Mouse (Mus musculus) embryonic facial prominence, embryonic 14.5 days (tissue): ENCODE measurements around the gene Rrbp1. TPM values are rescaled to one million over a fixed set of nuclear protein-coding genes. Genes with fewer than 3 reads are reported as not detected.

ENCODE experiments used
- ATAC-seq: fragments of 200-750 bp; cut with Nextera tagmentation; 2 replicates; pipeline ENCODE4 v1.8.0; 2017; ENCODE audit warnings: low read depth, moderate number of reproducible peaks, moderate TSS enrichment
- DNase-seq: peaks from one replicate; pipeline ENCODE4 v3.0.0-alpha.2; 2015; ENCODE audit warnings: low spot score
- H3K27ac ChIP-seq: fragments of 300-500 bp; sonication (generic); replicated peaks from 2 replicates; pipeline ENCODE4 v1.5.1; 2014; ENCODE audit warnings: low read depth, mild to moderate bottlenecking, low read length, moderate library complexity
- H3K27me3 ChIP-seq: fragments of 300-500 bp; sonication (generic); replicated peaks from 2 replicates; pipeline ENCODE4 v1.6.1; 2014; ENCODE audit warnings: low read length; ENCODE audit not compliant: control insufficient read depth, insufficient read depth
- H3K36me3 ChIP-seq: fragments of 300-500 bp; sonication (generic); 2 replicates; pipeline ENCODE4 v1.6.1; 2014; ENCODE audit warnings: low read length, mixed read lengths; ENCODE audit not compliant: control insufficient read depth, insufficient read depth
- H3K4me1 ChIP-seq: fragments of 300-500 bp; sonication (generic); 2 replicates; pipeline ENCODE4 v1.6.1; 2014; ENCODE audit warnings: antibody characterized with exemption, low read length; ENCODE audit not compliant: control insufficient read depth, insufficient read depth
- H3K4me2 ChIP-seq: fragments of 300-500 bp; sonication (generic); 2 replicates; pipeline ENCODE4 v1.6.1; 2014; ENCODE audit warnings: low read depth, mild to moderate bottlenecking, low read length, moderate library complexity, mixed read lengths
- H3K4me3 ChIP-seq: fragments of 300-500 bp; sonication (generic); 2 replicates; pipeline ENCODE4 v1.5.1; 2014; ENCODE audit warnings: low read depth, mild to moderate bottlenecking, low read length
- H3K9ac ChIP-seq: fragments of 300-500 bp; sonication (generic); 2 replicates; pipeline ENCODE4 v1.6.1; 2014; ENCODE audit warnings: low read depth, mild to moderate bottlenecking, low read length, moderate library complexity, mixed read lengths
- H3K9me3 ChIP-seq: fragments of 300-500 bp; sonication (generic); 2 replicates; pipeline ENCODE4 v1.6.1; 2016; ENCODE audit warnings: low read length; ENCODE audit not compliant: control insufficient read depth
- WGBS: fragments of 180-500 bp; shearing (Covaris S2); extraction: QIAGEN DNeasy Blood & Tissue Kit; methylation state at CpG from one replicate; pipeline ENCODE4 v1.1.7; 2014; 5-methylcytosine and 5-hydroxymethylcytosine counted together
- polyA plus RNA-seq: library from polyadenylated mRNA; unstranded; fragments of >200 nt; fragmentation: Nextera tagmentation; extraction: Ambion mirVana; gene quantifications from 2 replicates; pipeline ENCODE4 v1.2.1, GENCODE M21; 2014

Gene Rrbp1
- polyA plus RNA-seq, 1 experiment from 2014 or later, result 175 TPM

DNA sequence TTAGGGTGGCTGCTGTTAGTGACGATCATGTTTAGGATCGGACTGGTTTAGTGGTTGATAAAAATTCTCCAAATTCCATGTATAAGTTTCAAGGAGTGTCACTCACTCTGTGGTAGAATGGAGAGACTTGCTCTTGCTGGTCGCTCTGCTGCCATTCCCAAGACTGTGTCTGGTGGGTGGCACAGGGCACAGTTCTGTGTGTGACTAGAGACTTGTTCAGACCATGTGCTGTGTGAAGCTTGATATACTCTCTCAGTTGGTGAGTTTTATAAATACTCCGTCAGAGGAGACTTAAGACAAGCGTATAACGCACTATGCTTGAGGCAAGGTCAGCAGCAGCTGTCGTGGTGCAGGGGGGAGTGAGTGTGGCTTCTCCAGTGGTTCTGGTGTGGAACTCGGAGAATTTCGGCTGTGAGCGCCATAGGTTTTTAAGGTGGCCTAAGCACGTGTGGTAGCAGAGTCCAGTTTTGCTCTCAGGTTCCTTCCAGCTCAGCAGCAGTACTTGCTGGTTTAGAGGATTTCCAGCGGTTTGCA is 78.7 kb downstream of the Rrbp1 start:
- no peak overlapping the region for H3K4me2 ChIP-seq
- H3K27me3 ChIP-seq, result no peaks in the 10 kb centered on the region
- DNase-seq (peak; percentile 45), ATAC-seq (peak; percentile 60)
- 67% methylated on average over 12 of the region's 12 CpGs for WGBS
- H3K4me3 ChIP-seq, result no peak overlapping the region
- no peak overlapping the region; the same call in 1 of the 2 replicates for H3K27ac ChIP-seq
- H3K4me1 ChIP-seq, result peaks cover 4% of the 10 kb centered on the region; the same call in 1 of the 2 replicates
- no peaks in the 10 kb centered on the region for H3K36me3 ChIP-seq
- H3K9ac ChIP-seq, result no peak overlapping the region
- H3K9me3 ChIP-seq, result no peaks in the 10 kb centered on the region

DNA sequence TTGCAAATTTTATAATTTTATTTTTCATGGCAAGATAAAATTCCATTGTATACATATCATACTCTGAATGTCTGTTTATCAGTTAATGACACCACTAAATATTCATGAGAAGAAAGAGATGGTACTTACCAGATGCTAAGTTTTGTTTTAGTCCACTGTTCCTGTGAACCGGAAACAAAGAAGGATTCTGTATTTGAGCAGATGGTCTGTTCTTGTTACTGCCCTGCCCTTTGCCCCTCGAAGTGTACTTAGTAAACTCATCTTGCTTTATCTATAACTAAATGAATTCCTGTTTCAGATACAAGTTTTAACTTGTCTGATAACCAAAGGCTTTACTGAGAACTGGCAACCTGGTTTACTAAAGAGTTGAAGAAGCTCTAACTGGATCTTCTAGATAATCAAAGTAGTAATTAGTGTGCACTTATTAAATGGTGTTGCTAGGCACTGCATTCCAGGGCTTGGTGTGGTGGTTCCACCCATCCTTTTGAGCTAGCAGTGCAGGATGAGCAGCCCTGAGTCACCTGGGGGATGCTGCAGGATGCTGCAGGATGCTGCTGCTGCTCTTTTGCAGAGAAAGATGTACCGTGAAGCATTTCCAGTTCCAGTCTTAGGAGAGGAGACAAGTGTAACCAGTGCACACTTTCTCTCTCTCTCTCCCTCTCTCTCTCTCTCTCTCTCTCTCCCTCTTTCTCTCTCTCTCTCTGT is 81.3 kb downstream of the Rrbp1 start:
- no peak overlapping the region for H3K9ac ChIP-seq
- WGBS, result 61% methylated on average over 3 of the region's 3 CpGs
- H3K4me1 ChIP-seq, result peaks cover 4% of the 10 kb centered on the region; the same call in 1 of the 2 replicates
- H3K4me3 ChIP-seq, result no peak overlapping the region
- H3K27ac ChIP-seq, result no peak overlapping the region
- H3K27me3 ChIP-seq, result no peaks in the 10 kb centered on the region
- H3K4me2 ChIP-seq, result no peak overlapping the region
- H3K36me3 ChIP-seq, result no peaks in the 10 kb centered on the region
- H3K9me3 ChIP-seq, result no peaks in the 10 kb centered on the region
- ATAC-seq (no peak), DNase-seq (peak; percentile 36)

- 93% methylated on average over 6 of the region's 6 CpGs for WGBS
- no peak overlapping the region for H3K4me3 ChIP-seq
- H3K9me3 ChIP-seq, result no peaks in the 10 kb centered on the region
- H3K36me3 ChIP-seq, result no peaks in the 10 kb centered on the region
- H3K27me3 ChIP-seq, result no peaks in the 10 kb centered on the region
- no peak overlapping the region for H3K27ac ChIP-seq
- ATAC-seq (no peak), DNase-seq (no peak)
- H3K4me2 ChIP-seq, result no peak overlapping the region
- no peak overlapping the region for H3K9ac ChIP-seq
- 0 out of 2 replicates have a peak, but pooled peaks cover 6% of the 10 kb centered on the region for H3K4me1 ChIP-seq
Measured at GRCm38 (mm10) chr2:143925826-143926225, 85.2 kb downstream of the Rrbp1 start.

GRCm38 (mm10) chr2:143924085-143924484 is 87.0 kb downstream of the Rrbp1 start:
- Histone ChIP-seq H3K9me3 (no peaks in the 10 kb centered on the region), H3K4me2 (no peak overlapping the region), H3K4me3 (no peak overlapping the region), H3K27ac (no peak overlapping the region), H3K36me3 (no peaks in the 10 kb centered on the region), H3K9ac (no peak overlapping the region), H3K4me1 (0 out of 2 replicates have a peak, but pooled peaks cover 6% of the 10 kb centered on the region), H3K27me3 (no peaks in the 10 kb centered on the region)
- ATAC-seq (no peak), DNase-seq (no peak)
- WGBS, result 67% methylated on average over 7 of the region's 7 CpGs

DNA sequence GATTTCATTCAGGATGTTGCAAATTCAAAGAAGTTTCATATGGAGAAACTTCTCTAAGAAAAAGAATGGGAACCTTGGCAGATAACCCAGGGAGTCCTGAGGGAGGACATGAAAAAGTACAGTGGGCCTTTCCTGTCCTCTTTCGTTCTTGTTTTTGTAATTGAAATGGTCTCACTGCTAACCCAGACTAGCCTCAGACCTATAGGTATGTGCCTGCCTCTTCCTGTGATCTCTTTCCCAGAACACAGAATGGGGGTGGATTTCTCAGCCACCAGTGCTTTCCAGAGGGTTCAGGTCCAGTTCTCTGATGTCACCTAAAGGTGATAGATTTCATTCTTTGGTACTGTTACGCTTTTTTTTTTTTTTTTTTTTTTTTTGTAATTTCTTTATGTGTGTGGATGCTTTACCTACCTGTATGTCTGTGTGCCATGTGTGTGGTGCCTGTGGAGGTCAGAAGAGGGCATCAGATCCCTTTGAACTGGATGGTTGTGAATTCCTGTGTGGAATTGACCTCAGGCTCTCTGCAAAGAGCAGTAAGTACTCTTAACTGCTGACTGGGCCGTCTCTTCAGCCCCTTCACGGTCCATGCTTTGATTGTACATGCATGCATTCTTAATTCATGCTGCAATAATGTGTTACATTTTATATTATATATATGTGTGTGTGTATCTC is 92.1 kb downstream of the Rrbp1 start:
- DNase-seq, result no peak
- no peaks in the 10 kb centered on the region for H3K36me3 ChIP-seq
- H3K4me2 ChIP-seq, result no peak overlapping the region
- H3K27me3 ChIP-seq, result no peaks in the 10 kb centered on the region
- H3K4me1 ChIP-seq, result peaks cover 18% of the 10 kb centered on the region
- no peak overlapping the region for H3K4me3 ChIP-seq
- H3K9ac ChIP-seq, result no peak overlapping the region
- H3K9me3 ChIP-seq, result no peaks in the 10 kb centered on the region
- H3K27ac ChIP-seq, result no peak overlapping the region
- ATAC-seq, result no peak
- WGBS, result 47% methylated on average over 4 of the region's 4 CpGs

DNA sequence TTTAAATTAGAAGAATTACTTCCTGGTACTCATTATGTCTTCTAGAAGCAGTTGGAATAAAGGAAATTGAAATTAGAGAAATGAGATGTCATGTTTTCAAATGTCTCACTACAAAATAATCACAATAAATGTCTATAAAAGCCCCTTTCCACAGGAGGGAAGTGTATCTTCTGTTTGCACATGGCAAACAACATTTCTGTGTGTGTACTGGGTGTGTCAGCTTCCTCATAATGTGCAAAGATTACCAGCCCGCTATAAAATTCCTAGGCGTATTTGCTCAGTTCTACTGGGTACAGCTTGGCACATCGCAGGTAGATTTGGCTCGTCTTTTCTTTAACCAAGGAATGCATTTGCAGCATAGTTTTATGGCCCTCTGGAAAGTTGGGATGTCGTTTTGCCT is 93.4 kb downstream of the Rrbp1 start:
- Histone ChIP-seq H3K9me3 (no peaks in the 10 kb centered on the region), H3K4me2 (peak overlapping the region; percentile 59), H3K9ac (no peak overlapping the region), H3K36me3 (no peaks in the 10 kb centered on the region), H3K4me3 (peak overlapping the region; percentile 81; the same call in 1 of the 2 replicates), H3K27me3 (no peaks in the 10 kb centered on the region), H3K27ac (no peak overlapping the region; the same call in 1 of the 2 replicates), H3K4me1 (peaks cover 18% of the 10 kb centered on the region)
- 69% methylated on average over 5 of the region's 5 CpGs for WGBS
- no peak for DNase-seq
- ATAC-seq, result no peak

- Histone ChIP-seq H3K27me3 (no peaks in the 10 kb centered on the region), H3K9me3 (no peaks in the 10 kb centered on the region), H3K4me3 (peak overlapping the region; percentile 81), H3K4me2 (peak overlapping the region; percentile 59), H3K27ac (peak overlapping the region; percentile 98), H3K36me3 (no peaks in the 10 kb centered on the region), H3K9ac (peak overlapping the region; percentile 87), H3K4me1 (peaks cover 18% of the 10 kb centered on the region)
- no peak for DNase-seq
- WGBS, result 6% methylated on average over 5 of the region's 5 CpGs
- no peak for ATAC-seq
Measured at GRCm38 (mm10) chr2:143916229-143916628, 94.8 kb downstream of the Rrbp1 start.

GRCm38 (mm10) chr2:143915600-143916135 is 95.4 kb downstream of the Rrbp1 start:
- Histone ChIP-seq H3K9ac (peak overlapping the region; percentile 87), H3K4me1 (peaks cover 18% of the 10 kb centered on the region), H3K36me3 (no peaks in the 10 kb centered on the region), H3K27ac (peak overlapping the region; percentile 98), H3K9me3 (no peaks in the 10 kb centered on the region), H3K27me3 (no peaks in the 10 kb centered on the region), H3K4me3 (peak overlapping the region; percentile 81), H3K4me2 (peak overlapping the region; percentile 59)
- peak; percentile 77 for DNase-seq
- 0% methylated on average over 30 of the region's 32 CpGs for WGBS
- ATAC-seq, result peak; percentile 16
